Mouse (Mus musculus): ENCODE data around the gene Tmem126b. TPM values are rescaled to one million over a fixed set of nuclear protein-coding genes. Genes with fewer than 3 reads are reported as not detected.
A peak's percentile ranks its signal among the peaks of the same experiment; 100 is the strongest.

Gene Tmem126b
- polyA plus RNA-seq (2015; fragmentation: Nextera tagmentation; extraction: Ambion mirVana) = 32.7 and 34.8 TPM in 2 replicates

- no peaks in the 10 kb centered on the region for H3K9me3 ChIP-seq
- peaks cover 10% of the 10 kb centered on the region for H3K27me3 ChIP-seq
- ATAC-seq (ENCODE audit: borderline replicate concordance, extremely low read depth, low FRiP score, low TSS enrichment) = peak; percentile 100
- peaks cover 12% of the 10 kb centered on the region for H3K4me1 ChIP-seq
- H3K9ac ChIP-seq = peak within 1 kb of the TSS; percentile 58
- H3K4me2 ChIP-seq = peak within 1 kb of the TSS; percentile 94
- H3K4me3 ChIP-seq = peak within 1 kb of the TSS; percentile 63
- H3K27ac ChIP-seq = no peak within 1 kb of the TSS
- no peaks in the 10 kb centered on the region; the same call in none of the 2 replicates for H3K36me3 ChIP-seq
- WGBS = under 1% methylated on average over 36 of the region's 36 CpGs
These were observed at the start of gene Tmem126b for GRCm38 (mm10) chr7:90475793-90476312. Gene Tmem126b, minus strand, starts transcription at chr7:90476001.

DNA sequence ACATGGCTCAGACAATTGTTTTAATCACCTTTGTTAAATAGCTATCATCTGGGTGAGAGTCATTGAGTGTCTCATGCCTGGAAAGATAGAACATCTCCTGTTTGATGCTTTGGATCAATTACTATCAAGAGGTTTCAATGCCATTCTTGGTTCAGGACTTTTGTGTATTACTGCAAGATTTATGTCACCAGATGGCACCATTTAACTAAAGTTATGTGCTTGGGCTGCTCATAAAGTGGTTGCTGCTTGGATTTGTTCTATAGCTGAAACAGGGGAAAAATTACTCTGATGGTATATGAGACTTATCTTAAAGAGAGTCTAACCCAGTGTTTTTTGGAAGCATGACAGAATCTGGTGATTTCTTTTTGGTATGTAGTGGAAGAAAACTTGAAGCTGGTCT is 36.5 kb upstream of the Tmem126b start:
- no peak overlapping the region for H3K4me3 ChIP-seq
- no peak overlapping the region for H3K27ac ChIP-seq

GRCm38 (mm10) chr7:90508124-90508523 is 32.3 kb upstream of the Tmem126b start:
- Histone ChIP-seq H3K4me1 (no peaks in the 10 kb centered on the region), H3K9ac (no peak overlapping the region), H3K27me3 (no peaks in the 10 kb centered on the region), H3K9me3 (no peaks in the 10 kb centered on the region), H3K4me3 (no peak overlapping the region), H3K27ac (no peak overlapping the region), H3K36me3 (no peaks in the 10 kb centered on the region), H3K4me2 (no peak overlapping the region)
- no peak for ATAC-seq (ENCODE audit: borderline replicate concordance, extremely low read depth, low FRiP score, low TSS enrichment)
- WGBS = 68% methylated on average over 3 of the region's 3 CpGs

More for the DNA sequence above, 36.5 kb upstream of the Tmem126b start:
- Histone ChIP-seq H3K4me2 (no peak overlapping the region), H3K36me3 (no peaks in the 10 kb centered on the region), H3K9me3 (no peaks in the 10 kb centered on the region), H3K27me3 (no peaks in the 10 kb centered on the region), H3K4me1 (no peaks in the 10 kb centered on the region), H3K9ac (no peak overlapping the region)
- ATAC-seq (ENCODE audit: borderline replicate concordance, extremely low read depth, low FRiP score, low TSS enrichment) = no peak

- H3K9ac ChIP-seq = no peak overlapping the region
- no peak for ATAC-seq (ENCODE audit: borderline replicate concordance, extremely low read depth, low FRiP score, low TSS enrichment)
- no peak overlapping the region for H3K27ac ChIP-seq
- no peak overlapping the region for H3K4me2 ChIP-seq
- no peaks in the 10 kb centered on the region for H3K9me3 ChIP-seq
- WGBS = 87% methylated on average over 2 of the region's 2 CpGs
- H3K36me3 ChIP-seq = no peaks in the 10 kb centered on the region
- peaks cover 3% of the 10 kb centered on the region; the same call in 1 of the 2 replicates for H3K27me3 ChIP-seq
- H3K4me3 ChIP-seq = no peak overlapping the region
- no peaks in the 10 kb centered on the region for H3K4me1 ChIP-seq
These were observed 6.8 kb upstream of the Tmem126b start for GRCm38 (mm10) chr7:90482607-90483006.

- no peaks in the 10 kb centered on the region; the same call in none of the 2 replicates for H3K36me3 ChIP-seq
- ATAC-seq (ENCODE audit: borderline replicate concordance, extremely low read depth, low FRiP score, low TSS enrichment) = no peak; the same call in 1 of the 2 replicates
- H3K9ac ChIP-seq = peak within 1 kb of the TSS; percentile 58
- peak within 1 kb of the TSS; percentile 94 for H3K4me2 ChIP-seq
- no peak within 1 kb of the TSS for H3K27ac ChIP-seq
- peak within 1 kb of the TSS; percentile 63 for H3K4me3 ChIP-seq
- H3K27me3 ChIP-seq = peaks cover 10% of the 10 kb centered on the region
- no peaks in the 10 kb centered on the region for H3K9me3 ChIP-seq
- peaks cover 12% of the 10 kb centered on the region for H3K4me1 ChIP-seq
- under 1% methylated on average over 32 of the region's 32 CpGs for WGBS
These were observed 778 bp upstream of the Tmem126b start, which contains the start of gene Dlg2 for GRCm38 (mm10) chr7:90476313-90477245. Gene Dlg2, plus strand, starts transcription at chr7:90476672.

DNA sequence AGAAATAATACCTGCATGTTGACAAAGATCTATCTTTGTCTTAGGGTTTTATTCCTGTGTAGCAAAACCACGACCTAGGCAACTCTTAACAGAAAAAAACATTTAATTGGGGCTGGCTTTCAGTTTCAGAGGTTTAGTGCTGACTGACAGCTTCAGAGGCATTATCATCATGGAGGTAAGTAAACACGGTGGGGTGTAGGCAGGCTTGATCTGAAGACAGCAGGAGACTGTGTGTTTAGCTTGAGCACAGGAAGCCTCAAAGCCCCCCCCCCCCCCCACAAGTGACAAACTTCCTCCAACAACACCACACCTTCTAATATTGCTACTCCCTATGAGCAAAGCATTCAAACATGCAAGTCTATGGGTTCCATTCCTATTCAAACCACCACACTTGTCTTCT is 2.3 kb downstream of the Tmem126b start:
- H3K9ac ChIP-seq = no peak overlapping the region
- H3K4me2 ChIP-seq = no peak overlapping the region
- peaks cover 14% of the 10 kb centered on the region for H3K36me3 ChIP-seq
- no peak overlapping the region for H3K4me3 ChIP-seq
- 56% methylated on average over 2 of the region's 2 CpGs for WGBS
- no peak overlapping the region for H3K27ac ChIP-seq
- peaks cover 7% of the 10 kb centered on the region for H3K27me3 ChIP-seq
- no peaks in the 10 kb centered on the region for H3K9me3 ChIP-seq
- no peak for ATAC-seq (ENCODE audit: borderline replicate concordance, extremely low read depth, low FRiP score, low TSS enrichment)
- peaks cover 12% of the 10 kb centered on the region for H3K4me1 ChIP-seq

DNA sequence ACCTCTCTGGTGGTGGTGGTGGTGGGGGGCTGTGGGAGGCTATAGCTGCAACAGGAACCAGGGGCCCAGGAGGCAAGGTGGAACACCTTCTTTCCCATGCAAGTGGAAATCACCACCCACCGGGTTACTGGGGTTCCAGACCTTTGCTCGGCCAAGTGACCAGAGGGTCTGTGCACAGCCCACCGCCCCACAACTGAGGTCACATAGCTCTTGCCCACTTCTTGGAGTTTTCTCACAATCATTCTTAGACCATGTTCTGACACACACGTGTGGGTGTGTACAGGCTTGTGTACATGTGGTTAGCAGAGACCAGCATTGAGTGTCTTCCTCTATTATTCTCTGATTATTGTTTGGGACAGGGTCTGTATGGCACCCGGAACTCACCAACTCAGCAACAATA is 14.4 kb downstream of the Tmem126b start:
- ATAC-seq (ENCODE audit: borderline replicate concordance, extremely low read depth, low FRiP score, low TSS enrichment) = no peak
- H3K9me3 ChIP-seq = no peaks in the 10 kb centered on the region
- H3K27me3 ChIP-seq = no peaks in the 10 kb centered on the region
- H3K4me2 ChIP-seq = no peak overlapping the region
- no peaks in the 10 kb centered on the region for H3K4me1 ChIP-seq
- no peaks in the 10 kb centered on the region for H3K36me3 ChIP-seq
- 90% methylated on average over 5 of the region's 5 CpGs for WGBS
- no peak overlapping the region for H3K27ac ChIP-seq
- H3K9ac ChIP-seq = no peak overlapping the region
- no peak overlapping the region for H3K4me3 ChIP-seq

DNA sequence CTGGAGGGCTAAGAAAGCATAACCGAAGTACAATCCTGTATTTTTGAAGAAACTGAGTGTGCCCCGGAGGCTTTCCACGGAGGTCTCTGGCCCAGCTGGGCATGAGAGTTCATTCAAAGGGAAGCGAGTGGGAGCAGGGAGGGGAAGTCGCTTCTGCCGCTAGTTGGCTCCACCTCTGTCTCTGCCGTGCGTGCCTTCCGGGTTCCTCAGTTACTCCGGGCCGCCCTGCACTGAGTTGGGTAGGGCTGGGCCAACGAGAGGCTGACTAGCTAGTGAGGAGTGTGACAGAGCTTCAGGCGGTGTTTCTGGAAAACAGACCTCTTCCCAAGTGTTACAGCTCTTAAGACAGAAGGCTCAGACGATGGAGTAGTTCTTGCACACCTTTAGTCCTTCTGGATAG is 14.9 kb downstream of the Tmem126b start:
- ATAC-seq (ENCODE audit: borderline replicate concordance, extremely low read depth, low FRiP score, low TSS enrichment) = no peak
- H3K4me1 ChIP-seq = peaks cover 5% of the 10 kb centered on the region; the same call in 1 of the 2 replicates
- 0 out of 2 replicates have a peak overlapping the region, but pooled peaks have one; percentile 0 for H3K4me2 ChIP-seq
- no peak overlapping the region for H3K27ac ChIP-seq
- H3K36me3 ChIP-seq = no peaks in the 10 kb centered on the region
- H3K27me3 ChIP-seq = no peaks in the 10 kb centered on the region
- WGBS = 17% methylated on average over 14 of the region's 14 CpGs
- no peak overlapping the region for H3K4me3 ChIP-seq
- no peak overlapping the region for H3K9ac ChIP-seq
- H3K9me3 ChIP-seq = no peaks in the 10 kb centered on the region

DNA sequence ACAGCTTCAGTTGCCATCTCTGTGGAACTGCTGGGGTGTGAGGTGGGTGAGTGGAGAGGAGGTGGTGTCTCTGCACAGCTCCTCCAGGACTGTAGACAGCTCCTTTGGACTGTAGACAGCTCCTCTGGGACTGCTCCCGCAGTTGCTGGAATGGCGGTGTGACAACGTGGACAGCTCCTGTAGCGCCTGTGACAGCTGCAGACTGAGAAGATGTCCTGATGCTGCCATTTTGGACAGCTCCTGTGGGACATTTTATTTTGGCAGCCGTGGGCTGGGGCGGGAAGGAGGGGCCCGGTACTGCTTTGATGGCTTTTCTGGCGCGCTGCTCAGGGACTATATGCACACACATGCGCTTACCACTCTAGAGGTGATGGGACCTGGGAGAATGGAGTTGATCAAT is 15.5 kb downstream of the Tmem126b start:
- H3K36me3 ChIP-seq = no peaks in the 10 kb centered on the region
- H3K27me3 ChIP-seq = no peaks in the 10 kb centered on the region
- H3K9ac ChIP-seq = no peak overlapping the region
- no peak overlapping the region for H3K27ac ChIP-seq
- peaks cover 9% of the 10 kb centered on the region; the same call in 1 of the 2 replicates for H3K4me1 ChIP-seq
- no peaks in the 10 kb centered on the region for H3K9me3 ChIP-seq
- no peak overlapping the region for H3K4me2 ChIP-seq
- no peak for ATAC-seq (ENCODE audit: borderline replicate concordance, extremely low read depth, low FRiP score, low TSS enrichment)
- H3K4me3 ChIP-seq = no peak overlapping the region
- WGBS = 31% methylated on average over 10 of the region's 10 CpGs

DNA sequence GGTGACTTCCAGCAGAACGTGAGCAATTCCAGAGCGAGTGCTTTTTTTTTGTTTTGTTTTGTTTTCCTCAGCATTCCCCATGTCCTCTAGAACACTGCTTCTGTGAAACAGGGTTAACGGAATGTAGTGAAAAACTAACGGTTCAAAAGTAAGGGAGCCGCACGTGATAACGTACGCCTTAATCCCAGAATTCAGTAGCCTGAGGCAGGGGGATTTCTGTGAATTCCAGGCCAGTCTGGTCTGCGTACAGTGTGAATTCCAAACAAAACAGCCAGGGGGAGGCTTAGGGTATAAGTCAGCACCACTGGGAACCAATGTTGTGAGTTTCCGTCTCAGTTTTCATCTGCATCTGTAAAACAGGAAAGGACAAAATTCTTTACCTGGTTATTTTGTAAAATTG is 18.3 kb downstream of the Tmem126b start:
- ATAC-seq (ENCODE audit: borderline replicate concordance, extremely low read depth, low FRiP score, low TSS enrichment) = peak; percentile 59; the same call in 1 of the 2 replicates
- peaks cover 9% of the 10 kb centered on the region; the same call in 1 of the 2 replicates for H3K4me1 ChIP-seq
- WGBS = 15% methylated on average over 10 of the region's 10 CpGs
- H3K9me3 ChIP-seq = no peaks in the 10 kb centered on the region
- H3K27ac ChIP-seq = peak overlapping the region; percentile 79
- peak overlapping the region; percentile 59 for H3K4me2 ChIP-seq
- peak overlapping the region; percentile 74 for H3K4me3 ChIP-seq
- H3K27me3 ChIP-seq = no peaks in the 10 kb centered on the region
- peak overlapping the region; percentile 48 for H3K9ac ChIP-seq
- H3K36me3 ChIP-seq = peaks cover 14% of the 10 kb centered on the region

- ATAC-seq (ENCODE audit: borderline replicate concordance, extremely low read depth, low FRiP score, low TSS enrichment) = peak; percentile 97
- peak within 1 kb of the TSS; percentile 48 for H3K9ac ChIP-seq
- under 1% methylated on average over 41 of the region's 41 CpGs for WGBS
- H3K36me3 ChIP-seq = peaks cover 14% of the 10 kb centered on the region
- peak within 1 kb of the TSS; percentile 74 for H3K4me3 ChIP-seq
- H3K4me2 ChIP-seq = peak within 1 kb of the TSS; percentile 59
- peaks cover 9% of the 10 kb centered on the region; the same call in 1 of the 2 replicates for H3K4me1 ChIP-seq
- H3K27me3 ChIP-seq = no peaks in the 10 kb centered on the region
- H3K27ac ChIP-seq = peak within 1 kb of the TSS; percentile 79
- no peaks in the 10 kb centered on the region for H3K9me3 ChIP-seq
These were observed 18.8 kb downstream of the Tmem126b start, which contains the start of gene Tmem126a for GRCm38 (mm10) chr7:90456845-90457468. Gene Tmem126a, minus strand, starts transcription at chr7:90457229.
